Mouse (Mus musculus) olfactory bulb, adult 2 months (tissue): ENCODE data around the gene Kif5a.

Experiments
- CTCF ChIP-seq: fragments of 200-500 bp; IDR thresholded peaks from 2 replicates; pipeline ENCODE4 v1.5.1; 2012; ENCODE audit warnings: low read depth, mild to moderate bottlenecking, low read length, moderate library complexity; ENCODE audit not compliant: insufficient read depth
- POLR2A ChIP-seq: fragments of 200-500 bp; IDR thresholded peaks from 2 replicates; pipeline ENCODE4 v1.6.1; 2012; ENCODE audit warnings: mild to moderate bottlenecking, low read depth, low read length, moderate library complexity; ENCODE audit not compliant: insufficient read depth

GRCm38 (mm10) chr10:127210961-127211405 lies 52.2 kb downstream of the Kif5a start:
- TF ChIP-seq CTCF (no peak), POLR2A (no peak)
